Mouse (Mus musculus): Measurements from ENCODE around the gene Ifi208.
"Not testable (repeated sequence)": the region's sequence is repeated elsewhere in the genome, so short reads cannot be mapped to it uniquely, and the experiment has no call there.

Ifi208 gene

DNA sequence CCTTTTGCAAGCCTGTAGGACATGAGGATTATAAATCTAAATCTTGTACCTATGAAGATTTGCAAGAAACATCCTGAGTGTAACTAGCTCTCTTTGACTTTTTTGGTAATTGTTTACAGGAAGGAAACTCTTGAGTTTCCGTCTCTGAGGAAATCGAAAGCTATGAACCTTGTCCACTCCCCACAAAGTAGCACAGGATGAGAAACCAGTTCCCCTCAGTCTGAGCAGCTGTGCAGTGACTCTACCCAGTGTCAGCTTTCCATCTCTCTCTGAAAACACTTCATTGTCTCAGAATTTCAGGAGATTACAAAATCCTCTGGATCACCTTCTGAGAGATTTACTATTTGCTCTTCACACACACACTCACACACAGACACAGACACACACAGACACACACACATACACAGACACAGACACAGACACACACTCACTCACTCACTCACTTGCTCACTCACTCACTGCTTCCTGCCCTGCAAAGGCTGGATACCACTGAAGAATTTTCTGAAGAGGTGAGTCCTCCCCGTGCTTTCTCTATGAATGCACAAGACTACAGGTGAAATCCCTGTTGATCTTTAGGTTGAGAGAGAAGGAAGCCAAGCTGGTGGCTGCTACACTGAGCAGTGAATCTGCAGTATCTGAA, at the start of gene Ifi208:
Gene Ifi208 (plus strand): TSS at position 218 of the 640 bp plus-strand sequence.
- peak; percentile 41 for DNase-seq

DNA sequence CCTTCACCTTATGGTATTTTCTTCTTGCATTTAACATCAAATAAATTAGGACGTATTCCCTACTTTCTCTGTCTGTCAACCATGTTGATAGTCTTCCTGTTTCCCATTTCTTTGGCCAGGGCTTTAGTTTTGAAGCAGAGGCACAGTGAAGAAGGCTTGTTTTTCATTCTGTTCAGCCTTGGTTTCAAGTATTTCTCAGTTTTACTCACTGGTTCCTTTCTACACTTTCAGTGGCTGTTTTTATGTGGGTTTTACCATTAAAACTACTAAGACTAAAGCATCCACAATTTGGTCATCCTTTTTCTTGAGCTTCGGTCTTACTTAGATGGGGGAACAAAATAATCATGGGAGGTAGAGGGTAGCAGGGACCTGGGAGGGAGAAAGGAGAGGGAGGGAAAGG, 49.4 kb upstream of the Ifi208 start:
- DNase-seq: no peak

DNA sequence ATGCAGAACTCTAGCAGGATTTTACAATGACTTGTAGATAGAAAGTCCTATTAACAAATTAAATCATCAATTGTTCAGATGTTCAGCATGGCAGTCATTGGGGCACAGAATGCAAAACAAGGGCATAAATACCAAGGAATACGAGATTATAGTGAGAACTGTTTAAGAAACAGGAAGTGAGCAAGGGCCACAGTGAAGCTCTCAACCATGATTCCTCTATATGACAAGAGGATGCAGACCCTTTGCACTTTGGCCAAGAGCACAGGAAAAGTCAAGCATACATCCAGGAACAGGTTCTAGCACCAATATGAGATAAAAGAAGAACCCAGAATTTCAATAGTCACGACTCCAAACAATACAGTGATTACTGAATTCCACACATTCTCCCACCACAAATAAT, 46.8 kb upstream of the Ifi208 start:
- no peak for DNase-seq

DNA sequence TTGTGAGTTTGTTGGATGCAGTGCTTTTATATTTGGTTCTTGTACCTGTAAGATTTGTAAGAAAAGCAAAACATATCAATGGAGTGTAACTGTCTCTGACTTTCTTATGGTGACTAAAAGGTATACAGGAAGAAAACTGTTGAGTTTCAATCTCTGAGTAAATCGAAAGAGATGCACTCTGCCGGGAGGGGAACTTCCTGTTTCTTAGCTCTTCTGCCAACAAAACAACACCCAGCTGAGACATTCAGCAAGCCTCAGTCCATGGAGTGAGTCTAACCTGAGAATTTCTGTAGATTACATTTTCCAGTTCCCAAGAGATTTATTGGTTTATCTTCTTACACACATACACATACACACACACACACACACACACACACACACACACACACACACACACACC, 42.9 kb upstream of the Ifi208 start, which contains the start of gene Ifi209:
Gene Ifi209 (plus strand): TSS at position 296 of the 400 bp plus-strand sequence.
- DNase-seq: peak; percentile 52

DNA sequence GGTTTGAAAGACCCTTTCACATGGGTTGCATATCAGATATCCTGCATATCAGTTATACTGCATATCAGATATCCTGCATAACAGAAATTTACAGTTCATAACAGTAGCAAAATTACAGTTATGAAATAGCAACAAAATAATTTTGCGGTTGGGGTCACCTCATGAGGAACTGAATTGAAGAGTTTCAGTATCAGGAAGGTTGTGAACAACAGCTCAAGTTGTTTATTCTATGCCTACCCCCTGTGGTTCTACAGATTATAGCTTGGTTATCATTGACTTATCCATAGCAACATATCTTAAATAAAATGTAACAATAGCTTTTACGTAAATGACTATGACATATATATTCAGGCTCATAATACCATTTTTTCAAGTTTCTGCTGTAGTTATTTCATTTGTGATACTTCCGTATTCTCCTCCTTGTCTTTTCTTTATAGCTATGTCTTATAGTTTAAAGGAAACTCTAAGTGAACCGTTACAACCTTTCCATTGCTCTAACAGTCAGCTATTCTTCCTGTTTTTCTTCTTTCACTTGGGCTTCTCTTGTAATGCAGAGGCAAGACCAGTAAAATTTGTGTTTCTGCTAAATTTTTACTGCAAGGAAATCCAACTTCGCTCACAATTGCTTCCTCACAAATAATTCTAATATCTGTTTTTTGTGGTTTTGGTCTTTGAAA, 39.4 kb upstream of the Ifi208 start:
- no peak for DNase-seq

DNA sequence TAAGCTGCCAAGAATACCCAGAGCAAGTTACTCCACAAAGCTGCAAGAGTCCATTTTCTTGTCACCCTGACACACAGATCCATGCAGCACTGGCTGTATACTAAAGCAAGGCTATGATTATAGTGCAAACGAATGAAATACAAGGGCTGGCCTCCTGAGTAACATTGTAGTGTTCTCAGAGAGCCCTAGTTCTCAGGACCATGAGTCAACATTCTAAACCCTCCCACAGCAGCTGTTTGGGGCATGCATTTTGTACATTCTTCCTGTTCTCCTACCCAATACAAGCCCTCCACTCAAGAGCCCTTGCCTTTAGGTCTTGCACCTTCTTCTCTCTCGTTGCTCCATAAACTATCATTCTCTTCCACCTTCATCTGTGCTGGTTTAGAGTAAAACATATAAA, 28.1 kb upstream of the Ifi208 start:
- DNase-seq: no peak

DNA sequence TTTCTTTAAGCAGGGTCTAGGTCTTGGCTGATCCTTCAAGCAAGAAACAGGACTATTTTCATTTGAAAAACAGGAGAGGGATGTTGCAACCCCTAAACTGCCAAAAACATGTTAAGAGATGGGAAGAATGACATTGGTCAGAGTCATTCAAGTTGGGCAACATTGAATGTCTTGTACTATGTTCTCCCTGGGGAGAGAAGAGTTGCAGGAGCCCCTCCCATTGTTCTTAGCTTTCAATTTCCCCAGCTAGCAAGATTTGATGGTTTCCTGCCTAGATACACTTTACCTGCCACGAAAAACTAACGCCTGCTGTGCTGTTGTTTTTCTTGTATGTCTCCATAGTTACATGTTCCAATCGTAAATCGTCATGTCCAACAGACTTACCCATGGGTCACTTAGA, 15.5 kb upstream of the Ifi208 start:
- no peak for DNase-seq

DNA sequence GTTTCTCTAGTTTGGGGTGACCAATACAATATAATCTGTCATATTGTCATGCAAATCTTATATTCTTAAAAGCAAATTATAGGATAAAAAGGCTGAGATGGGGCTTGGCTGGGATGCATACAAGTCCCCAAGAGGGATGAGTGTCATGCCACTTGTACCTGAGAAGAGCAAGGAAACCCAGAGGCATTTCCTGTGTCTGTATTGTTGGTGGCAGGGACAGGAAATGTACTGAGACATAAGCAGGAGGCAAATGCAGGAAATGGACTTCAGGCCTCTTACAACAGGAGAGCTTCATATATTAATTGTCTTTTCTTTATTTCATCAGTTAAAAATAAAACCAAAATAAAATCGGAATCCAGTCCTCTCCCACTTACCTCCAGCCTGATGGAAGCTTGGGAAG, 5.1 kb downstream of the Ifi208 start:
- peak; percentile 26 for DNase-seq

DNA sequence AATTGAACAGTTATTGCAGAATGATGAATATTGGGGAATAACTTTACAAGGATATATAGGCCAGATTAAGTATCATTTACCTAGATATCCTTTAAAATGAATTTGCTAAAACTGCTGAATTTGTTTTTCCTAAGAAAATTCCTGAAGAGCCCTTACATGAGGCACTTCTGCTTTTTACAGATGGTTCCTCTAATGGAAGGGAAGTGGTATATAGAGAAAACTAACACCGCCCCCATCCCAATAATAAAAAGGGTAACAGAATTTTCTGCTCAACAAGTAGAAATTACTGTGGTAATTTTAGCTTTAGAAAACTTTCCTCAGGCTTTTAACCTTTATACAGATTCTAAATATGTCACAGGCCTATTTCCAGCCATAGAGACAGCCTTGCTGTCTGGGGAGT, 20.8 kb downstream of the Ifi208 start:
- no peak for DNase-seq

DNA sequence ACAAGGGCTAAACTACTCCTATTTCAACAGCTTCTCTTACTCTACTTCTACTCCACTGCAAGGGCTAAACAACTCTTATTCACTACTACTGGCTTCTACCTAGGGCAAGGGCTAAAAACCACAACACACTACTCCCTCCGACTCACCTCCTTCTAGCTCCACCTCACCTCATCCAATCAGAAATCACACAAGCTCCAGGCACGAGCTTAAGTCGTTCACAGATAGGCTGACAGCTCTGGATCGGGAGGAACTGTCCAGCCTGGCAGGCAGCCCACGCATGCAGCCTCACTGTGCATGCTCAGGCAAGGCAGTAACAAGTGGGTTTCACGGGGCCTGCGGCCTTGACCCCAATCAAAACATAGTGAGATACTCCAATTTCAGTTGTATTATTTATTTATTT, 59.7 kb downstream of the Ifi208 start:
- no peak for DNase-seq

DNA sequence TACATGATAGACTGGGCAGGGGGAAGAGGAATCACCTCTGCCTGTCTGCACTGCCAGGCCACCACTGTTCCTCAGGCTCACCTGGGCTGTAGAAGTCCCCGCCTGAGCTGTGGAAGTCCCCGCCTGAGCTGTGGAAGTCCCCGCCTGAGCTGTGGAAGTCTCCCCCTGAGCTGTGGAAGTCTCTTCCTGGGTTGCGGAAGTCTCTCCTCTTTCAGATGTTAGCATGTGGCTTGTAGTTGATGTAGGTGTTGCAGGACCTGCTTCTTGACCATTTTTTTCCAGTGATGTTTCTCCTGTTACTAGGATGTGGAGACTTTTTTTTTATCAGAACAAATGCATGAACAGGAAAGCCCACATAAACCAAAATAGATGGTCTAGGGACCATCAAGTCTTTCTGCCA, 61.5 kb downstream of the Ifi208 start:
- not testable (repeated sequence) for DNase-seq

DNA sequence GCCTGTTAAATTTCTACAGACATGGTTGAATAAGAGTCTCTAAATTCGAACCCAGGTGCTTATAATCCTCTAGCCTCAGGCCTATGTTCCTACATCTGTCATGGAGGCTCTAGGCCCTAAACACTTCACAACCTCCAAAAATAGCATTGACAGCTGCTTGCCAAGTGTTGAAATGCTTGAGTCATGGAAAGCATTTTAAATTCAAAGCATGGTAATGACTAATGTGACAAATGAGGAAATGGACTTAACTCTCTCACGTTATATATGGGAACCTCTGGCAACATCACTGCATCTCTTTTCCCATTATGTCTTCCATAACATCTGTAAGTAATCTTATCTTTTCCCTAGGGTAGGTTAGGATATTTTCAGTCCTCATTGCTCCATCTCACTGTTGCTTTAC, 63.5 kb downstream of the Ifi208 start:
- no peak for DNase-seq

DNA sequence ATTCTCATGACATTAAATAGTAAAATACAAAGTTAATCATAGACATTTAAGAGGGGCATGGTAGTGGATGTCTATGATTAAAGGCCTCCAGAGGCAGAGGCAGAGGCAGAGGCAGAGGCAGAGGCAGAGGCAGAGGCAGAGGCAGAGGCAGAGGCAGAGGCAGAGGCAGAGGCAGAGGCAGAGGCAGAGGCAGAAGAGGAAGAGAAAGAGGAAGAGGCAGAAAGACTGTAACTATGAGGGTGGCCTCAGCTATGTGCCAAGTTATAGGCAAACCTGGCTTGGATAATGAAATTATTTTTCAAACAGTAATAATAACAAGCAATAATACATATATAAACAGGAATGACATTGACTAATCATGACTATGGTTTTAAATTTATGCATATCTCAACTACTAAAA, 67.1 kb downstream of the Ifi208 start:
- no peak for DNase-seq

DNA sequence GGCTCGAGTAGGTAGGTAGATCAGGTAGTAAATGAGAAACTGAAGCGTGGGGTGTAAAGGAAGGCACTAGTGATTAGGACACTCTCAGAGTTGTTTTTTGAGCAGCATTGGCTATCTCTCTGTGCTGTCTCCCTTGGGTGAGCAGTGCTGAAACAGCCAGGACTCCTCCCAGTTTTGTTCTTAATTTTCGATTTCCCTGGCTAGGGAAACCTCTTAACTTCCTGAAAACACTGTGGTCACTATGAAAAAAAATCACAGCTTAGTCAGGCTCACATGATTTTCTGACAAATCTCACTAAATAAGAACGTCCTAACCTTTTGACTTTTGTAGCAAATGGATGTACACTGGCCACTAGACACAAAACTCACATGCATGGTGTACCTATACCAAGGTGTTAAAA, 68.2 kb downstream of the Ifi208 start, which contains the start of gene Ifi207:
Gene Ifi207 (minus strand): TSS at position 92 of the 400 bp plus-strand sequence.
- no peak for DNase-seq

DNA sequence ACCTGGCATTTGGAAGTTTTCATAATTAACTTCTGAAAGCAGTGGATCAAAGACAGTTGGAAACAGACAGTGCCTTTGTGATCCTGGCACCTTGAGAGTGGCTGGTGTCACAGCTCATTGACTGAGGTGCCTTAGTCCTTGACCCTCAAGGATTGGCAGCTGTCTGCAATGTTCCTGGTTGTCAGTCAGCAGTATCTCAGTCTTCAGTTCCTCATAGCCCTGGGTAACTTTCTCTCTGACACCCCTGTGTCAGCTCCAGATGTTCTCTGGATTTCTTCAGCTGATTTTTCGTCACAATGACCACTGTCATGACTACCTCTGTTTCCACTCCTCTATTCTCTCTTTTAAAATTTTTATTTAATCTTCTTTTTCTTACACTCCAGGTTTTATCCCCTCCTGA, 68.8 kb downstream of the Ifi208 start:
- no peak for DNase-seq

All from thymus, postnatal 25 days (tissue).